Mouse (Mus musculus): ENCODE measurements at regions not wholly inside any gene's neighbourhood (a gene's known extent, or its start where the extent isn't known, plus 50 kb on each side); places are given as distances from the start of the nearest gene placed in this dataset.

DNA sequence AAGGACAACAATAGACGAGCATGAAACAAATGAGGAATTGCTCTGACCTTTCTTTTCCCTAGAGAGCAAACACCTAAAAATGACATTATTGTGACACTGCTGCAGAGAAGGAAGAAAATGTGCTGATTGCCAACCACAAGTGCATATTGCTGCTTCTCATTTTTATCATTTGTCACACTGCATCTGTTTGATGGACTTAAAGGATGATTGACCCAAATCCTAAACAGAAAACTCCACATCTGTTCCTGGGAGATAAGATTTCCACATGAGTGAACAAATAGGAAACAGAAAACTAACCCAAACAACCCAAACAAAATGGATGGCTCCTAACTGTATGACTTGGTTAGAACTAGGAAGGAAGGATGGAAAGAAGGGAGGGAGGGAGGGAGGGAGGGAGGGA lies 118.5 kb downstream of the Ccdc50 start:
- H3K4me1 ChIP-seq (replicated peaks), result no peaks in the 10 kb centered on the region
- 83% methylated on average over 1 of the region's 1 CpGs for WGBS
- no peak overlapping the region for H3K9ac ChIP-seq
- H3K27me3 ChIP-seq, result no peaks in the 10 kb centered on the region
- H3K4me3 ChIP-seq, result no peak overlapping the region
- no peaks in the 10 kb centered on the region for H3K36me3 ChIP-seq
- H3K27ac ChIP-seq (replicated peaks), result no peak overlapping the region
- no peaks in the 10 kb centered on the region for H3K9me3 ChIP-seq
- no peak overlapping the region for H3K4me2 ChIP-seq
- no peak for ATAC-seq (ENCODE audit: low read depth)

- Histone ChIP-seq H3K9ac (peak overlapping the region; percentile 48), H3K4me3 (no peak overlapping the region), H3K27ac (replicated peaks) (peak overlapping the region; percentile 86), H3K9me3 (no peaks in the 10 kb centered on the region), H3K36me3 (no peaks in the 10 kb centered on the region), H3K27me3 (no peaks in the 10 kb centered on the region), H3K4me2 (peak overlapping the region; percentile 35), H3K4me1 (replicated peaks) (peaks cover 18% of the 10 kb centered on the region)
- 13% methylated on average over 8 of the region's 8 CpGs for WGBS
- peak; percentile 97 for ATAC-seq (ENCODE audit: low read depth)
Observed at GRCm38 (mm10) chr16:27523527-27524121, 135.0 kb downstream of the Ccdc50 start.

- no peaks in the 10 kb centered on the region for H3K9me3 ChIP-seq
- no peak overlapping the region for H3K4me2 ChIP-seq
- no peak overlapping the region for H3K27ac ChIP-seq (replicated peaks)
- H3K4me1 ChIP-seq (replicated peaks), result peaks cover 18% of the 10 kb centered on the region
- H3K27me3 ChIP-seq, result no peaks in the 10 kb centered on the region
- no peaks in the 10 kb centered on the region for H3K36me3 ChIP-seq
- no peak overlapping the region for H3K9ac ChIP-seq
- WGBS, result 70% methylated on average over 1 of the region's 1 CpGs
- no peak overlapping the region for H3K4me3 ChIP-seq
- ATAC-seq (ENCODE audit: low read depth), result no peak
Observed at GRCm38 (mm10) chr16:27526669-27527068, 138.0 kb downstream of the Ccdc50 start.

GRCm38 (mm10) chr16:27530634-27531033 lies 142.0 kb downstream of the Ccdc50 start:
- 94% methylated on average over 4 of the region's 4 CpGs for WGBS
- H3K27ac ChIP-seq (replicated peaks), result no peak overlapping the region
- no peaks in the 10 kb centered on the region for H3K27me3 ChIP-seq
- no peak overlapping the region for H3K4me3 ChIP-seq
- no peaks in the 10 kb centered on the region for H3K9me3 ChIP-seq
- no peak for ATAC-seq (ENCODE audit: low read depth)
- no peaks in the 10 kb centered on the region for H3K4me1 ChIP-seq (replicated peaks)
- H3K36me3 ChIP-seq, result no peaks in the 10 kb centered on the region
- no peak overlapping the region for H3K9ac ChIP-seq
- H3K4me2 ChIP-seq, result no peak overlapping the region
